Mouse (Mus musculus) kidney, embryonic 14.5 days (tissue): Measurements from ENCODE around the gene Prr29. TPM values are rescaled to one million over a fixed set of nuclear protein-coding genes. Genes with fewer than 3 reads are reported as not detected.
"Not testable (repeated sequence)": the region's sequence is repeated elsewhere in the genome, so short reads cannot be mapped to it uniquely, and the experiment has no call there.

Experiments
- ATAC-seq: fragments of 200-750 bp; cut with Nextera tagmentation; 2 replicates; pipeline ENCODE4 v1.8.0; 2017; ENCODE audit warnings: moderate number of reproducible peaks, mild to moderate bottlenecking, moderate TSS enrichment, moderate library complexity; ENCODE audit not compliant: low FRiP score, low TSS enrichment
- H3K27ac ChIP-seq: fragments of 300-500 bp; sonication (generic); 2 replicates; pipeline ENCODE4 v1.5.1; 2014; ENCODE audit warnings: low read depth, mild to moderate bottlenecking, low read length, moderate library complexity, mixed read lengths
- H3K27me3 ChIP-seq: fragments of 300-500 bp; sonication (generic); 2 replicates; pipeline ENCODE4 v1.6.1; 2014; ENCODE audit warnings: mild to moderate bottlenecking, low read length; ENCODE audit not compliant: control insufficient read depth, insufficient read depth
- H3K36me3 ChIP-seq: fragments of 300-500 bp; sonication (generic); 2 replicates; pipeline ENCODE4 v1.6.1; 2014; ENCODE audit warnings: low read length, mixed read lengths; ENCODE audit not compliant: control insufficient read depth, insufficient read depth
- H3K4me1 ChIP-seq: fragments of 300-500 bp; sonication (generic); 2 replicates; pipeline ENCODE4 v1.6.1; 2014; ENCODE audit warnings: low read length, mixed read lengths; ENCODE audit not compliant: control insufficient read depth, insufficient read depth
- H3K4me2 ChIP-seq: fragments of 300-500 bp; sonication (generic); replicated peaks from 2 replicates; pipeline ENCODE4 v1.6.1; 2014; ENCODE audit warnings: low read depth, mild to moderate bottlenecking, low read length
- H3K4me3 ChIP-seq: fragments of 300-500 bp; sonication (generic); 2 replicates; pipeline ENCODE4 v1.5.1; 2014; ENCODE audit warnings: mild to moderate bottlenecking, low read length
- H3K9ac ChIP-seq: fragments of 300-500 bp; sonication (generic); 2 replicates; pipeline ENCODE4 v1.6.1; 2014; ENCODE audit warnings: low read depth, mild to moderate bottlenecking, low read length, moderate library complexity
- H3K9me3 ChIP-seq: fragments of 300-500 bp; sonication (generic); 2 replicates; pipeline ENCODE4 v1.6.1; 2016; ENCODE audit warnings: low read length; ENCODE audit not compliant: control insufficient read depth
- WGBS: fragments of 180-500 bp; shearing (Covaris S2); extraction: QIAGEN DNeasy Blood & Tissue Kit; methylation state at CpG from one replicate; pipeline ENCODE4 v1.1.7; 2014; 5-methylcytosine and 5-hydroxymethylcytosine counted together
- polyA plus RNA-seq: library from polyadenylated mRNA; unstranded; fragments of >200 nt; fragmentation: Nextera tagmentation; extraction: Ambion mirVana; gene quantifications from 2 replicates; pipeline ENCODE4 v1.2.1, GENCODE M21; 2014

Prr29 gene
- polyA plus RNA-seq, 1 experiment from 2014 or later: 0.46 TPM

GRCm38 (mm10) chr11:106329682-106330081, 35.6 kb upstream of the Prr29 start:
- no peak overlapping the region for H3K9ac ChIP-seq
- no peaks in the 10 kb centered on the region for H3K27me3 ChIP-seq
- 52% methylated on average over 7 of the region's 7 CpGs for WGBS
- no peak overlapping the region for H3K4me2 ChIP-seq
- H3K36me3 ChIP-seq: no peaks in the 10 kb centered on the region
- H3K27ac ChIP-seq: no peak overlapping the region
- ATAC-seq: no peak
- H3K9me3 ChIP-seq: no peaks in the 10 kb centered on the region
- H3K4me1 ChIP-seq: peaks cover 9% of the 10 kb centered on the region
- no peak overlapping the region for H3K4me3 ChIP-seq

GRCm38 (mm10) chr11:106332458-106332857, 32.8 kb upstream of the Prr29 start:
- Histone ChIP-seq H3K36me3 (no peaks in the 10 kb centered on the region), H3K27ac (no peak overlapping the region), H3K4me2 (no peak overlapping the region), H3K27me3 (no peaks in the 10 kb centered on the region), H3K9ac (no peak overlapping the region), H3K9me3 (no peaks in the 10 kb centered on the region), H3K4me1 (peaks cover 3% of the 10 kb centered on the region; the same call in 1 of the 2 replicates), H3K4me3 (no peak overlapping the region)
- 57% methylated on average over 4 of the region's 4 CpGs for WGBS
- no peak for ATAC-seq

GRCm38 (mm10) chr11:106334066-106334465, 31.2 kb upstream of the Prr29 start:
- H3K9me3 ChIP-seq: no peaks in the 10 kb centered on the region
- 6% methylated on average over 2 of the region's 2 CpGs for WGBS
- H3K9ac ChIP-seq: no peak overlapping the region
- H3K4me3 ChIP-seq: no peak overlapping the region
- H3K27me3 ChIP-seq: no peaks in the 10 kb centered on the region
- no peak overlapping the region for H3K4me2 ChIP-seq
- H3K4me1 ChIP-seq: peaks cover 3% of the 10 kb centered on the region; the same call in 1 of the 2 replicates
- ATAC-seq: peak; percentile 74
- H3K27ac ChIP-seq: no peak overlapping the region
- no peaks in the 10 kb centered on the region for H3K36me3 ChIP-seq

- ATAC-seq: no peak
- Histone ChIP-seq H3K36me3 (no peaks in the 10 kb centered on the region), H3K9ac (no peak overlapping the region), H3K4me1 (0 out of 2 replicates have a peak, but pooled peaks cover 5% of the 10 kb centered on the region), H3K4me2 (no peak overlapping the region), H3K9me3 (no peaks in the 10 kb centered on the region), H3K27ac (no peak overlapping the region), H3K27me3 (no peaks in the 10 kb centered on the region), H3K4me3 (no peak overlapping the region)
- WGBS: 81% methylated on average over 5 of the region's 5 CpGs
These were observed 27.2 kb upstream of the Prr29 start for GRCm38 (mm10) chr11:106338029-106338428.

- no peak for ATAC-seq
- Histone ChIP-seq H3K27me3 (no peaks in the 10 kb centered on the region), H3K9me3 (no peaks in the 10 kb centered on the region), H3K4me3 (no peak overlapping the region), H3K4me2 (no peak overlapping the region), H3K36me3 (no peaks in the 10 kb centered on the region), H3K27ac (no peak overlapping the region), H3K4me1 (0 out of 2 replicates have a peak, but pooled peaks cover 5% of the 10 kb centered on the region), H3K9ac (no peak overlapping the region)
- WGBS: 79% methylated on average over 7 of the region's 7 CpGs
These were observed 26.4 kb upstream of the Prr29 start for GRCm38 (mm10) chr11:106338870-106339269.

DNA sequence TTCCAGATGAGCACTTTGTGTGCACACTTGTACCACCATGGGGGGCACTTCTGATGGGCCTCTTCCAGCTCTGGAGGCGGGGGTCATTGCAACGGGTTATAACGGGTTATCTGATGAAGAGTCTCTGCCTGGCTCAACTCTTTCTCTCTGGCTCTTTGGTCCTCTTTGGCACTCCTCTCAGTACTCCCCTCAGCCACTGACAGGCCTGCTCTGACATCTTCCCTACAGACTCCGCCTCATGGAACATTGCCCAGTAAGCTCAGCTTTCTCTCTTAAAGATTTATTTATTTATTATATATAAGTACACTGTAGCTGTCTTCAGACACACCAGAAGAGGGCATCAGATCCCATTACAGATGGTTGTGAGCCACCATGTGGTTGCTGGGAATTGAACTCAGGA, 25.9 kb upstream of the Prr29 start:
- H3K4me1 ChIP-seq, H3K4me3 ChIP-seq, H3K27me3 ChIP-seq, H3K27ac ChIP-seq, H3K4me2 ChIP-seq, H3K9ac ChIP-seq, ATAC-seq, H3K36me3 ChIP-seq, H3K9me3 ChIP-seq: not testable (repeated sequence)
- WGBS: 80% methylated on average over 4 of the region's 4 CpGs

DNA sequence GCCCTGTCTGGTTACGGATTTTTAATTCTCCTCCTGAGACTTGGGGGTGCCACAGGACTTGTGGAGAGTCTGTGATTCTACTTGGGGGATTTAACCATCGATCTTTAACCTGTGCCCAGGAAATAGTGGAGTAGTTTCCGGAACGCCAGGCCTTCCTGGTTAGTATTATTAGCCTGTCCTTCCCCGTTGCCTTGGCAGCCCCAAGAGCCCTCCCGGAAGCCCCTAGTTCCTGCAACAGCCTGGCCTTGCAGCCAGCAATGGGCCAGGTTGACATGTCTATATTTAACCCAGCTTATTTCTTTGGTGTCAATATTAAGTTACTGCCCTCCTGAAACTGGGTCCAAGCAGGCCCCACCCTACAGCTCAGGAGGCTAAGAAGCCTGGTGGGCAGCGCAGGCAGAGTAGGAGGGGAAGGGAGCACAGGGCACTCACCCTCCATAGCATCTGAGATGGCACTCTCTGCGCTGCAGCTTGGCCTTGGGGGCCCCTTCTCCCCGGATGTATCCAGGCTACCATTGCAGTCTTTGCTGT, 24.2 kb upstream of the Prr29 start:
- no peaks in the 10 kb centered on the region for H3K27me3 ChIP-seq
- H3K4me2 ChIP-seq: no peak overlapping the region
- no peak overlapping the region for H3K27ac ChIP-seq
- no peaks in the 10 kb centered on the region for H3K9me3 ChIP-seq
- H3K9ac ChIP-seq: no peak overlapping the region
- 0 out of 2 replicates have a peak, but pooled peaks cover 3% of the 10 kb centered on the region for H3K4me1 ChIP-seq
- no peak overlapping the region for H3K4me3 ChIP-seq
- WGBS: 77% methylated on average over 9 of the region's 9 CpGs
- ATAC-seq: no peak
- H3K36me3 ChIP-seq: no peaks in the 10 kb centered on the region

DNA sequence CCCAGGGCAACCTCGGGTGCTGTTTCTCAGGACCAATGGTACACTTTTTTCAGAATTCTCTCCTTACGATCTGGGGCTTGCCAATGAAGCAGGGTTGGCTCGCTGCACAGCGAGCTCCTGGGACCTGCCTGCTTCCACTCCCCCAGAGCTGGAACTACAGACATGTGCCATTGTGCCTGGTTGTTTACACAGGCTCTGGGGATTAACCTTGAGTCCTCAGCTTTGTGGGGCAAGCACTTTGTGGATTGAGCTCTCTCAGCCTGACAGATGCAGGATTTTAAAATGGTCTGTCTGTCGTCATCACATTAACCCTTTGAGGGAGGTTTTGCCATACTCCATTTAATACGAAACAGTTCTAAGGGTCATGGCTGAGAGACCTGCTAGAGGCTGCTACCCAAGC, 20.4 kb upstream of the Prr29 start:
- Histone ChIP-seq H3K36me3 (no peaks in the 10 kb centered on the region), H3K27ac (no peak overlapping the region), H3K4me1 (0 out of 2 replicates have a peak, but pooled peaks cover 3% of the 10 kb centered on the region), H3K4me3 (no peak overlapping the region), H3K9ac (no peak overlapping the region), H3K27me3 (no peaks in the 10 kb centered on the region), H3K9me3 (no peaks in the 10 kb centered on the region), H3K4me2 (no peak overlapping the region)
- no peak for ATAC-seq
- 33% methylated on average over 6 of the region's 6 CpGs for WGBS

DNA sequence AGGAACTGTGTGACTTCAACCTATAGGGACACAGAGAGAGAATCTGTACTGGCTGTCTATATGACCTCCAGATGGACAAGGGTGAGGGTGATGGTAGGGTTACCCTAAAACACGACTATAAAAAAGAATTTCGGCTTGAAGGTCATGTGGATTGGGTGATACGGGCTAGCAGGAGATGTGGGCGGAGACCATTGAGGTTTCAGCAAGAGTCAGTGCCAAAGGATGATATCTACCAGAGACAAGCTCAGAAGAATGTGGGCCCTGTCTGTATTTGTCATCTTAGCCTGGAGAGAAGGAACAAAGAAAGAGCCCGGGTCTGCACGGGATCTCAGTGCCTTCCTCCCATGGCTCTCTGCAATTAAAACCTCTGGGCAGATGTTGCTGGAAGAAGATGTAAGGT, 15.5 kb upstream of the Prr29 start:
- H3K4me1 ChIP-seq: no peaks in the 10 kb centered on the region
- WGBS: 86% methylated on average over 6 of the region's 6 CpGs
- no peaks in the 10 kb centered on the region for H3K9me3 ChIP-seq
- no peak overlapping the region for H3K4me3 ChIP-seq
- H3K9ac ChIP-seq: no peak overlapping the region
- H3K27ac ChIP-seq: no peak overlapping the region
- ATAC-seq: no peak
- no peak overlapping the region for H3K4me2 ChIP-seq
- no peaks in the 10 kb centered on the region for H3K27me3 ChIP-seq
- H3K36me3 ChIP-seq: no peaks in the 10 kb centered on the region
